Mouse (Mus musculus) E14TG2a.4 (cell line): ENCODE results near the gene Cpm.

Experiments
- CTCF ChIP-seq: conservative IDR thresholded peaks from 2 replicates; pipeline ENCODE4 v1.5.1; 2014; ENCODE audit warnings: low read length
- NANOG ChIP-seq: IDR thresholded peaks from 2 replicates; pipeline ENCODE4 v1.6.1; 2014; ENCODE audit warnings: borderline replicate concordance, low read length, mixed read lengths
- POU5F1 ChIP-seq: IDR thresholded peaks from 2 replicates; pipeline ENCODE4 v1.6.1; 2014; ENCODE audit warnings: low read length, borderline replicate concordance

DNA sequence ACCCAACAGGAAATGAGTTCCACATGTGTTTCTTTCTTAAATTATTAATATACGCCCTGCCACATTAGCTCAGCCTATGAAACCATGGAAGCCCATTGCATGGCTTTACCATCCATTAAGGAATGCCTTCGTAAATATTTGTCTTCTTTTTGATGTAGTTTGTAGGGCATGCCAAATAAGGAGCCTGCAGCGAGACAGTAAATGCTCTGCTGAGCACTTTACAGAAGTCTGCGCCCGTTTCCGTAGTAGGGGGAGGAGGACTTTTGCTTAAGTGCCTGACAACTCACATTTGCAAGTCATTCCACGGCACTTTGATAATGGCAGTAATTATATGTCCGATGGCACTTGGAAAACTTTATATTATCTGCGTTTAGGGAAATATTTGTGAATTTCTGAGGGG is 37.5 kb upstream of the Cpm start:
- TF ChIP-seq CTCF: no peak
- TF ChIP-seq POU5F1: no peak
- no peak for TF ChIP-seq NANOG
